Mouse (Mus musculus): ENCODE measurements around the gene Pde1c. TPM values are rescaled to one million over a fixed set of nuclear protein-coding genes. Genes with fewer than 3 reads are reported as not detected.

Pde1c gene
- total RNA-seq, 2 experiments from 2014 or later, result 3.1 to 6.3 TPM

DNA sequence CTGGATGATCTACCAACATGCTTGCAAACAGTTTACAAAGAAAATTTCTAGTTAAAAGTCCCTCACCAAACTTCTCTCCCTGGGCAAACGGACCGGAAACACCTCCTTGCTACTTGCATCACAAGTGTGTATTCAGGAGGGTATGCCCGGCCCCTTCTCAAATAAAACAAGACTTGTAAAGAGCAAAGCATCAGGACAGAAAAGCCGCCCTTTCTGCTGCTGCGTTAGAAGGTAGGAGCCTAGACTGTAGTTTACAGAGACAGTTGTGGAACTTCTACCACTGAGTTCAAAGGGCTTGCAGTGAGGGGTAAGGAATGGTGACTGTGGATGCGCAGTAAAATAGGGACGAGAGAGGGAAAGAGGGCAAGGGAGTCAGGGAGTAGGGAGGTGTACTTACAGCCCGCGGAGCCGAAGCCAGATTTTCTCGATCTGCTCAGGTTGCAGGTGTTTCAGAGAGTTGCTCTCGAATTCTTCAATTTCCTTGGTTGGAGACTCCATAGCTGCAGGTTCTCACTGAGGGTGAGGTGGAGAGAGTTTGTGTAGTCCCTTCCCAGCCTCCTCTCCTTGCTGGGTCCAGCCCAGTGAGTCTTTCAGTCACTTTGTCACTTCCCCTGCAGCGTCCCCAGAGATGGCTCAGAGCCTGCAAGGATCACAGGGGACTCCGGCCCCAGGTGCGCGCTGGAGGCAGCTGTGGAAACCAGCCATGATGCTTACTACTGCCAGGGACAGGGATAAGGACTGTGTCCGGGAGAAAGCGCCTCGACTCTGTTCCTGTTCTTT is 207.4 kb downstream of the Pde1c start:
- no peak for DNase-seq (ENCODE audit: extremely low spot score in 1 of 2, low spot score in 2 of 2)
- intact Hi-C loops (cut with DNase I), result no loop called here
- Histone ChIP-seq H3K4me3 (peak overlapping the region; percentile 43), H3K27ac (no peak overlapping the region)
- TF ChIP-seq CTCF (IDR thresholded peaks at IDR 0.05), result no peak

DNA sequence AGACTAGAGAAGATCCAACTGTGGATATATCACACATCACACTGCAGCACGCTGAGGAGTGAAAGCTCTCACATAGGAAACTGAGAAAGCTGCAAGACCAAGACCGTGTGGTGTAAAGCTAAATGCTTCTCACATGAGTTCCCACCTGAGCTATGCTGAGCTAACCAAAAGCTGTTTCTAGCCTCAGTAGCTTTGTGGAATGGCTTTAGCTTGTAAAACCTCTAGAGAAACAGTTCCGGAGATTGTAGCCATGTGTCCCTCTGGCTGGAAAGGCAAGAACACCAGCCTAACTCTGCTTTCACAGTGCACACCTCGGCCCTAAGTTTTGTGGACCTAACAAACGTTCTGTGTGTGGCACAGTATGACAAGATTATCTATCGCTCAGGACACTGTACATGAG is 208.8 kb downstream of the Pde1c start:
- intact Hi-C loops (cut with DNase I), result no loop called here
- no peak for DNase-seq (ENCODE audit: extremely low spot score in 1 of 2, low spot score in 2 of 2)
- Histone ChIP-seq H3K27ac (no peak overlapping the region), H3K4me3 (no peak overlapping the region)
- TF ChIP-seq CTCF (IDR thresholded peaks at IDR 0.05), result no peak

DNA sequence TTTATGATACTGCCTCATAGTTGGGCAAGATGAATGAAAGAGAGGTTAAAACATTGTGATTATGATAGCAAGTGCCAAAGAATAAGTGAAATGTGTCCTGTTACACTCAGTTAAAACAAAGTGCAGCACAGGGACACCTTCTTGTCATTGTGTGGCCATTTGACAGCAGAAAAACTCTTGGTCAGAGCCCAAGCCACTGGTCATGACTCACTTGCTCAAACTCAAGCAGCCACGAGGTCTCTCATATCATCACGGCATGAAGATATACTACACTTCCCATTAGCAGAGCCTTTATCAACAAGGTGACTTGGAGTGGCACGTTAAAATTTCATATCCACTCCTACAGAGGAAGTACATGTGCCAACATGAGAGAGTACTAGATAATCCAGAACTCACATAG is 209.8 kb downstream of the Pde1c start:
- intact Hi-C loops (cut with DNase I), result no loop called here
- Histone ChIP-seq H3K4me3 (no peak overlapping the region), H3K27ac (no peak overlapping the region)
- TF ChIP-seq CTCF (IDR thresholded peaks at IDR 0.05), result no peak
- DNase-seq (ENCODE audit: extremely low spot score in 1 of 2, low spot score in 2 of 2), result no peak

DNA sequence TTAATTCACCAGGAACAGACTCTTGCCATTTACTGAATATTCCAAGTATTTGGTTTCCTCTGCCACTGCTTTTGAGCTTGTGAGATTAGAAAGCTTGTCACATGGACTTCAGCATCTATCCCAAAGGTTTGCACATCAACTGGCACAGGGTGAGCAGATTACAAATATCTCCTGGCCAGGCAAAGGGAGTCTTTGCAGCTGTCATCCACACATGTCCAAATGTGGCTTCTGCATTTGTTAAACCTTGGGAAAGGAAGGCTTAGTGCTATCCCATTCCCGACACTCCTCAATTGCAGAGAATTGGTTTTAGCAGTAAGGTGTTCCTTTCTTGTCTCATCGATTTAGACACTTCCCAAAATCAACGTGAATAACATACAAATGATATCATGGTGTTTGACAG is 221.7 kb downstream of the Pde1c start:
- Histone ChIP-seq H3K4me3 (no peak overlapping the region), H3K27ac (no peak overlapping the region)
- DNase-seq (ENCODE audit: extremely low spot score in 1 of 2, low spot score in 2 of 2), result no peak
- no peak for TF ChIP-seq CTCF (IDR thresholded peaks at IDR 0.05)
- intact Hi-C loops (cut with DNase I), result no loop called here

DNA sequence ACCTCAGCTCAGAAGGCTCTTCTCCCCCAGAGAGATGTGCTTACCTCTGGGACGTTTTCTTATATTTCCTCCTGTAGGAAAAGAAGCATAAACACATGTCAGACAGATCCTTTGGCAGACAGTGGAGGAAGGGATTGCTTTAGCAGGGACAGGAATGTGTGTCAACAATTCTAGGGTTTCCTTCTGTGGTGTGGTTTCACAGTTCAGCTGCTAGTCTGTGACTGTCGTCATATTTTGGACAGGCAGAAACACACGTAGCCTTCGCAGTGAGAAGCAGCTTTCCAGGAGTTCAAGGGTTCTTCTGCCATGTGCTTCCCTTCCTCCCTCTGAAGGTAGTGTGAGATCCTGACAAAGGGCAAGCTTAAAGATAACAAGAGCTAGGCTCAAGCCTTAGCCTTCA is 223.8 kb downstream of the Pde1c start:
- intact Hi-C loops (cut with DNase I), result no loop called here
- no peak for TF ChIP-seq CTCF (IDR thresholded peaks at IDR 0.05)

DNA sequence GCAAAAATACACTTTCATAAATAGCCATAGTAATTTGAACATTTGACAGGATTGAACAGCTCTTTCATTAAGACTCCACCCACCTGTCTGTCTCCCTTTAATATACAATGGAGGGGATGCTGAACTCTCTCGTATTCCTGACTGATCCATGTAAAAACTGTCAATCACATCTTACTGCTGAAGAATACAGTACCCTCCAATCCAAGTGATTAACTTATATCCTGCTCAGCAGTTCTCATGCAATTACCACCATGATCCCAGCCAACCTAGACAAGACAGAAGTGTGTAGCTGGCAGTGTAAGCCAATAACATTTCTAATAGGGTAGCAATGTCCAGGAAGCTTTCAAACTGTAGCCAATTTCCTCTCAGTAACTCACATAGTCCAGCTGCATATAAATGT is 226.9 kb downstream of the Pde1c start:
- H3K4me3 ChIP-seq, result no peak overlapping the region
- intact Hi-C loops (cut with DNase I), result no loop called here
- H3K27ac ChIP-seq, result no peak overlapping the region
- no peak for TF ChIP-seq CTCF (IDR thresholded peaks at IDR 0.05)
- DNase-seq (ENCODE audit: extremely low spot score in 1 of 2, low spot score in 2 of 2), result no peak

More for the DNA sequence above, 223.8 kb downstream of the Pde1c start:
- H3K4me3 ChIP-seq, result no peak overlapping the region
- no peak overlapping the region for H3K27ac ChIP-seq
- no peak for DNase-seq (ENCODE audit: extremely low spot score in 1 of 2, low spot score in 2 of 2)

DNA sequence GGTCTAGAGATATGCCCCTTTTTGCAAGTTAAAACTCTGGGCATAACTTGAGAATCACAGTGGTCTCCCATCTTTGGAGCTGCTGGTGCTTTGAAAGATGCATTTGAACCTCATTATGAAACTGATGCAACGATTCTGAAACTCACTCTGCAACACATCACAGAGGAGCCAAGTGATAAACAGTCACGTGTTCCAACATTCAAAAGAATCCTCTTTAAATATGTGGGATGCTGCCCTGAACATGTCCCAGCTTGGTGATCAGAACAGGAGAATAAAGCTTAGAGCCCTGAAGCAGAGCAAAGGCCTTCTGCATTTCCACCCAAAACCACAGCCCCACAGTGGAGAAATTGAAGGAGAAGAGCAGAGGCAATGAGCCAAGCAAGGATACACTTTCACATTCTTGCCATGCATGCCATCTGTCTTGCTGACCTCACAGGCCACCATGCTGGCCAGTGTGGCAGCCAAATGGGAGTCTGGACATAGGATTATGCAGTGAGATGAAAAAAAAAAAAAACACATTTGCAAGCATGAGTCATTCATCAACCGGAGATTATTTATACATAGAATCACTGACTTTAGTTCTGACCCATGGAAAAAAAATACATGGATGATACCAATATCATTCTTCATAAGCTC is 233.0 kb downstream of the Pde1c start:
- no peak for TF ChIP-seq CTCF (IDR thresholded peaks at IDR 0.05)
- Histone ChIP-seq H3K4me3 (no peak overlapping the region), H3K27ac (no peak overlapping the region)
- intact Hi-C loops (cut with DNase I), result no loop called here
- DNase-seq (ENCODE audit: extremely low spot score in 1 of 2, low spot score in 2 of 2), result no peak

DNA sequence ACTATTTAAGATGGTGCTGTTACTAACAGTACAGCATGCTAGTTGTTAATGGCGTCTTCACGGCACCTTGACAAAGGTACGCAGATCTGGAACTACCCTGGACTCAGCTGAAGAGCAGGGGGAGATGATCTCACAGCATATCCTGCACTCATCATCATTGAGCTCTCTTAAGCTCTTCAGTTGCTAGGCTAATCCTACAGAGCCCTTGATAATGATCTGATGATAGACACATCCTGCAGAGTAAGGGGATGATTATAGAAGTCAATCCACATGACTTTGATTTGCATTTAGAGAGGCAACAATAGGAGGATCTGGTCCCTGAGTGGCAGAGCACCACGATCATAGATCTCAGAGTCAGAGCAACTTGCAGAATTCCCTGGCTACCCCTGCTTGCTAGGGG is 236.8 kb downstream of the Pde1c start:
- intact Hi-C loops (cut with DNase I), result no loop called here
- no peak for TF ChIP-seq CTCF (IDR thresholded peaks at IDR 0.05)
- DNase-seq (ENCODE audit: extremely low spot score in 1 of 2, low spot score in 2 of 2), result no peak
- Histone ChIP-seq H3K4me3 (no peak overlapping the region), H3K27ac (no peak overlapping the region)

DNA sequence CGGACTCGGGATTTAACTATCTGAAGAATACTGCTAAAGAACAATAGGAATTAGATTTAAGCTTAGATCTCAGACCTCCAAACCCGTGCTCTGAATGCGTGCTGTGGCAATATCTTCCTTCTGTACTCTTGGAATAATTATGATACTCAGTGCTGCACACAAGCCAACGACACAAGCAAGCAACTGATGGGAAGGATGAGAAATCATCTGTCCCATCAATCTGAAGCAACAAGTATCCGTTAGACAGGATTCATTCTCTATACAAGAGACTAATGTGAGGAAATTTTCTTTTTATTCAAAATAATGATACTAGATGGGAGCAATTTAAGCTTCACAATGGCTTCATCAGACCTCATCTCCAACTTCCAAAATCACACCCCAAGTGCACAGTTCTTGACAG is 237.5 kb downstream of the Pde1c start:
- no peak for TF ChIP-seq CTCF (IDR thresholded peaks at IDR 0.05)
- intact Hi-C loops (cut with DNase I), result no loop called here
- no peak overlapping the region for H3K27ac ChIP-seq
- H3K4me3 ChIP-seq, result no peak overlapping the region
- no peak for DNase-seq (ENCODE audit: extremely low spot score in 1 of 2, low spot score in 2 of 2)

DNA sequence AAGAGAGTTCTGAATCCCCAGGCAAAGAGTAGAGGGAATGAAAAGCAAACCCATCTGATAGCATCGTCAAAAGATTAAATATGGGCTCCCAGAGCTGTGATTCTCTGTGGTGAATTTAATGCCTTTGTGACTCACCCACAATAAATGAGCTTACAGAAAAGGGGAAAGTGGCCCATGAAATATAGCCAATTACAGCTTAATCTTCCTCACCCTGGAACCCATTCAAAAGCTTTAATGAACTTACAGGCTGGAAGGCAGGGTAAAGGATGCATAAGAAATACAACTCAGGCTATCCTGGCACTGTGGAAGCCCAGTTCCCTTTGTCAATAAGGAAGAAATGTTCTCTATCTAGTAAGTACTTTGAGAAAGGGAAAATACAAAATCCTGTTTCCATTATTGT is 240.8 kb downstream of the Pde1c start:
- intact Hi-C loops (cut with DNase I), result no loop called here
- Histone ChIP-seq H3K27ac (no peak overlapping the region), H3K4me3 (no peak overlapping the region)
- DNase-seq (ENCODE audit: extremely low spot score in 1 of 2, low spot score in 2 of 2), result no peak
- TF ChIP-seq CTCF (IDR thresholded peaks at IDR 0.05), result no peak

DNA sequence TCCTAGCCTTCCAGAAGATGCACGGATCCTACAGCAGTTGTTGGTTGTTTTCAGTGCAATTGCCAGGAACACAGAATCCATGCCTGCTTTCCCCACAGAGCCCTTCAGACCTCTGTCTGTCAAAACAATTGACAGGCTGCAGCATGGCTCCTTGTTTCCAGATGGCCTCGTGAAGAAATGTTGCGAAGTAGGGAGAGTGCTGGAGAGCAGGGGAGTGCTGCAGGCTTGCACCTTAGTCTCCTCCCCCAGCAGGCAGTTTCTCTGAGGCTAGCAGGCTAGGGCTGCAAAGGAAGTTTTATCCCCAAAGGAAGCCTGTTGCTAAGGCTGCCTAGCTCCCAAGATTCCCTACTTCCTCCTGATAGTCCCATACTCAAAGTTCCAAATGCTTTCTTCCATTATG is 246.1 kb downstream of the Pde1c start:
- DNase-seq (ENCODE audit: extremely low spot score in 1 of 2, low spot score in 2 of 2), result no peak
- H3K4me3 ChIP-seq, result no peak overlapping the region
- TF ChIP-seq CTCF (IDR thresholded peaks at IDR 0.05), result no peak
- H3K27ac ChIP-seq, result no peak overlapping the region
- intact Hi-C loops (cut with DNase I), result no loop called here

DNA sequence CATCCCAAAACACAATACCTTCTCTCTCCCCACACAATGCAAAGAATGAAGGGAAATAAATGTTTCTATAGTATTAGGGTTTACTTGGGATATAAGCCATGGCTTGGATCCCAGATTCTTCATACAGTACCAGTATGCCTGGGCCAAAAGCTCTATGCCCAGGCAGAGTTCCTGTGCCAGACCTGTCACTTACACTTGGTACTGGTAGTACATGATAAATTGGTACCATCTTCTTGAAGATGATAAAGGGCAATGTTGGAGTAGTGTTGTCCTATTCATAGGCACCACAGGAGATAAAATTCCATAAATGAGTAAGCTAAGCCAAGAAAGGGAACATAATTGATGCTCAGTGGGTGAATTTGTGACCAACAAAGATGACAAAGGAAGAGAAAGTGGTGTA is 258.6 kb downstream of the Pde1c start:
- intact Hi-C loops (cut with DNase I), result no loop called here
- TF ChIP-seq CTCF (IDR thresholded peaks at IDR 0.05), result no peak
- no peak overlapping the region for H3K27ac ChIP-seq

DNA sequence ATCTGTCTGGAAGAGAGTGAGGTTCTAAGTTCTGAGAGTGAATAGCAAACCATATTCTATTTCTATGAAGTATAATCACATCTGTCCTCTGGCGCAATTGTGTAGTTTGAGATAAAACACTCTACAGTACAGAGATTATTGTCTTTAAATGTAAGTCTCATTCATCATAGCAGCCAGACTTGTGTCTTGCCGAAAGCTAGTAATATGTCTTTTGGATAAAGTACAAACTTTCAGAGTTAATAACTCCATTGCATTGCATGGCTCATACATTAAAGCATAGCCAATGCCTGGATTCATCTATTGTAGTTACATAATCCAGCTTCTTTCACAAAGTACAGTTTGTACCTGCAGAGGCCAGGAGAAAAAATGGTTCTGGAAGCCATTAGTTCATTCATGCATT is 262.8 kb downstream of the Pde1c start:
- H3K27ac ChIP-seq, result no peak overlapping the region
- no peak for TF ChIP-seq CTCF (IDR thresholded peaks at IDR 0.05)
- no peak overlapping the region for H3K4me3 ChIP-seq
- intact Hi-C loops (cut with DNase I), result no loop called here
- no peak for DNase-seq (ENCODE audit: extremely low spot score in 1 of 2, low spot score in 2 of 2)

More for the DNA sequence above, 258.6 kb downstream of the Pde1c start:
- DNase-seq (ENCODE audit: extremely low spot score in 1 of 2, low spot score in 2 of 2), result no peak
- no peak overlapping the region for H3K4me3 ChIP-seq

Measured in left cerebral cortex, adult 2 months (tissue).